Mouse (Mus musculus) bone marrow, adult 2 months (tissue): ENCODE data around the gene Fam184b. TPM values are rescaled to one million over a fixed set of nuclear protein-coding genes. Genes with fewer than 3 reads are reported as not detected.

ENCODE experiments used
- H3K27ac ChIP-seq: fragments of 200-500 bp; 2 replicates; pipeline ENCODE4 v1.5.1; 2012; ENCODE audit warnings: low read depth, mild to moderate bottlenecking, control low read depth, inconsistent platforms, low read length; ENCODE audit not compliant: control insufficient read depth, poor library complexity, insufficient read depth
- H3K4me1 ChIP-seq: fragments of 200-500 bp; 2 replicates; pipeline ENCODE4 v1.6.1; 2011; ENCODE audit warnings: low read length; ENCODE audit not compliant: control insufficient read depth, insufficient read depth
- H3K4me3 ChIP-seq: fragments of 200-500 bp; replicated peaks from 2 replicates; pipeline ENCODE3; 2011; ENCODE audit warnings: mild to moderate bottlenecking, low read depth, low read length, control low read depth; ENCODE audit not compliant: control insufficient read depth
- CTCF ChIP-seq: fragments of 200-500 bp; IDR thresholded peaks from 2 replicates; pipeline ENCODE4 v1.5.1; 2011; ENCODE audit warnings: low read length, control low read depth; ENCODE audit not compliant: control insufficient read depth, insufficient read depth
- POLR2A ChIP-seq: fragments of 200-500 bp; IDR thresholded peaks from 2 replicates; pipeline ENCODE4 v1.6.1; 2011; ENCODE audit warnings: low read depth, mild to moderate bottlenecking, control low read depth, low read length, borderline replicate concordance; ENCODE audit not compliant: control insufficient read depth
- WGBS: fragments of 180-500 bp; shearing (Covaris S2); methylation state at CpG from one replicate; pipeline ENCODE4 v1.1.7; 2018; 5-methylcytosine and 5-hydroxymethylcytosine counted together
- polyA plus RNA-seq: library from polyadenylated mRNA; stranded (reverse); fragments of >200 nt; gene quantifications from 2 replicates; pipeline ENCODE4 v1.2.4, GENCODE M21; 2011; ENCODE audit warnings: low replicate concordance; ENCODE audit not compliant: missing spikeins, insufficient read depth, insufficient read length

The Fam184b gene
- polyA plus RNA-seq, 1 experiment: not detected

DNA sequence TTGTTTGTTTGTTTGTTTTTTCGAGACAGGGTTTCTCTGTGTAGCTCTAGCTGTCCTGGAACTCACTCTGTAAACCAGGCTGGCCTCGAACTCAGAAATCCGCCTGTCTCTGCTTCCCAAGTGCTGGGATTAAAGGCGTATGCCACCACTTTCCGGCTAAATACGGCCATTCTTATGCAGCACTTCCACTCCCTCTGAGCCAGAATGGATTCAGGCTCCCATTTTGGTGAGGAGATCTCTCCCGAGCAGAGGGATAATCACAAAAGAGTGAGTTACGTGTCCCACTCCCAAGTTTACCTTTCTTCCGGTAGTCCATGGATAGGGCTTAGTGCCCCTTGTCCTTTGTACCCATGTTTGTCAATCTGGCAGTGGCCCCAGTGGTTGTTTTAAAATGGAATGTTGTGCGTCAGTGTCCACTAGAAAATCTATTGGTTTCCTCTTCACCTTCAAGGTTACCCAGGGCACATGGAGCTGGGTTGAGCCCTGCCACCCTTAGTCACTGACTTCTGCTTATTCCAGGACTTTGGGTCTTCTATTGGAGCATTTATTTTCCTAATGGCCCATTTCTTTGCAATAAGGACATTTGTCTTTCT lies 124.2 kb downstream of the Fam184b start:
- Histone ChIP-seq H3K4me1 (no peaks in the 10 kb centered on the region), H3K27ac (no peak overlapping the region), H3K4me3 (no peak overlapping the region)
- 84% methylated on average over 10 of the region's 10 CpGs for WGBS
- TF ChIP-seq CTCF (no peak), POLR2A (no peak)

DNA sequence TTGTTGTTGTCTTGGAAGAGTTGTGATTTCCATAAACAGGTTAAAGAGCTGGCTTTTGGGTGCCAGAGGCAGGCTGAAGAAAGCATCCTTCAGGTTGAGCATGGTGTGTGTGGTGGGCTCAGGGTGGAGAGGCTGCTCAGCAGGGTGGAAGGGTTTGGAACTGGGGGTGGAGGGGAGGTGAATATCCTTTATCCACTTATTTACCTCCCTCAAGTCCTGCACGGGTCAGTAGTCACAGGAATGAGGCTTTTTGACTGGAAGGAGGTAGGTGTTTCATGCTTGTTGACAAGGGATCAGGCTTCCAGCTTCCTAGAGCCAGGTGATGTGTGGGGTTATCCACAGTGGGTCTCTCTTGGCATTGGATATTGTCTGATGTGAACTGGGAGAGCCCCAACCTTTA lies 124.8 kb downstream of the Fam184b start:
- 72% methylated on average over 1 of the region's 1 CpGs for WGBS
- TF ChIP-seq POLR2A (no peak), CTCF (no peak)
- Histone ChIP-seq H3K27ac (no peak overlapping the region), H3K4me3 (no peak overlapping the region), H3K4me1 (no peaks in the 10 kb centered on the region)

DNA sequence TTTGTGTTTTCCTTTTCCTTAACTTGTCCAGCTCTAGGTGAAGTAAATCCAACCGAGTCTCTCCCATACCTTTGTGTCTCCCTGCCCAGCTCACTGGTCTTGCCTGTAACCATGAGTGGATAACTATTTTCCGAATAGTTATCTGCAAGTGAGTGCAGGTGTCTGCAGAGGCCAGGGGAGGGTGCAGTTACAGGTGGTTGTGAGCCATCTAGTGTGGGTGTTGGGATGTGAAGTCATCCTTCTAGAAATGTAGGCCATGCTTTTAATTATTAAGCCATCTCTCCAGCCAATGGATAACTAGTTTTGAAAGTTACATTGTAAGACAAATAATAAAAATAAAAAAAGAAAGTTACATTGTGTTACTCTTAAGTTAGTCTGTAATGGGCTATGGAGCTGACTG lies 125.9 kb downstream of the Fam184b start:
- H3K4me3 ChIP-seq: no peak overlapping the region
- 82% methylated on average over 2 of the region's 2 CpGs for WGBS
- H3K4me1 ChIP-seq: no peaks in the 10 kb centered on the region
- H3K27ac ChIP-seq: no peak overlapping the region
- TF ChIP-seq POLR2A (no peak), CTCF (no peak)

DNA sequence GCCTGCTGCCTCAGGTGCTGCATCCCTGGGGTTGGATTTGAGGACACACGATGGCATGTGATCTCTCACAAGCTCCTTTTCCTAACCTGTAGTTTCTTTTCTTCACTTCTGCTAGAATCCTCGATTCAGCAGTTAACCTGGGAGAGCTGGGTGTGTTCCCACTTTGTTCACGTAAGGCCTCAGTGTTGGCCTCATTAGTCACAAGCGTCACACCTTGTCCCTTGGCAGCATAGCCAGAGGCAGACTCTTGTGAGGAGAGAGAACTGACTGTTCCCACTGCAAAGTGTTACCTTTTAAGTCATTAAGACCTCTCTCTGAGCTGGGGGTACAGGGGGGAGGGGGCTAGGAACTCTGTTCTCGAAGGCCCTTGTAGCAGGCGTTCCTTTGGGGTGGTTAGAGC lies 126.5 kb downstream of the Fam184b start:
- WGBS: 89% methylated on average over 6 of the region's 6 CpGs
- no peak overlapping the region for H3K27ac ChIP-seq
- no peaks in the 10 kb centered on the region for H3K4me1 ChIP-seq
- TF ChIP-seq CTCF (no peak), POLR2A (no peak)
- H3K4me3 ChIP-seq: no peak overlapping the region

DNA sequence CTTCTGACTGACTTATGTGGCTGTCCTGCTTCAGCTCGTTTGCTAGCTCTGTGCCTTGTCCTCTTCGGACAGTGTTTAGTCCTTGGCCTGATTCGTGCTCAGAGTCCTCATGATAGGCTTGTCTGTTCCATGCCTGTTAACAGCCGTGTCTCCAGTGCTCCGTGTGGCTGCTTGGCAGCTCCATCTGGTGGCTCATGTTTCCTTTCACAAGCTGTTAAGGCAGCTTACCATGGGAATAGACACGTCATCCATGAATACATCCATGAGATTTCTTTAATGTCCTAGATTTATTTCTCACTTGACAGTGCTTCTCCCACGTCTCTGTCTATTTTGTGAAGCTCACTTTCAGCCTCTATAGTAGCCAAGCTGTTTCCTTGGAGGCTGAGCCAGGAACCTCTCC lies 129.3 kb downstream of the Fam184b start:
- Histone ChIP-seq H3K4me1 (no peaks in the 10 kb centered on the region), H3K27ac (no peak overlapping the region), H3K4me3 (no peak overlapping the region)
- WGBS: 81% methylated on average over 7 of the region's 7 CpGs
- TF ChIP-seq POLR2A: no peak
- TF ChIP-seq CTCF: no peak

DNA sequence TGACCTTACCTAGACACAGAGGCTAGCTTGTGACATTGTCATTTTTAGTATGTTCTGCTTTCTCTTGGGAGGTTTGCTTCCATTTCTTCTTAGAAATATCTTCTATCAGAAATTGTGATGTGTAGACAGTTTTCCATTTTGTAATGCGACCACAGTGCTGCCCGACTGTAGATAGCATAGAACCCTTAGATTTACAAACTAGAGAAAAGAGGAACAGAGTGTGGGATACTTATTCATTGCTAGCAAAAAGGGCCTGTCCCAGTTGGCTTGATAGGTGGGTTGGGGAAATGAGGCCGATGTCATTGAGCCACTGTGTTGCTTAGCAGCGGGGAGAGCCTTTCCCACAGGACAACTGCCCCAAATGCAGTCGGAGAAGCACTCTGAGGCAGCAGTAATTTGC lies 141.8 kb downstream of the Fam184b start:
- H3K4me3 ChIP-seq: no peak overlapping the region
- no peaks in the 10 kb centered on the region for H3K4me1 ChIP-seq
- TF ChIP-seq CTCF (no peak), POLR2A (no peak)
- 80% methylated on average over 5 of the region's 5 CpGs for WGBS
- H3K27ac ChIP-seq: no peak overlapping the region

DNA sequence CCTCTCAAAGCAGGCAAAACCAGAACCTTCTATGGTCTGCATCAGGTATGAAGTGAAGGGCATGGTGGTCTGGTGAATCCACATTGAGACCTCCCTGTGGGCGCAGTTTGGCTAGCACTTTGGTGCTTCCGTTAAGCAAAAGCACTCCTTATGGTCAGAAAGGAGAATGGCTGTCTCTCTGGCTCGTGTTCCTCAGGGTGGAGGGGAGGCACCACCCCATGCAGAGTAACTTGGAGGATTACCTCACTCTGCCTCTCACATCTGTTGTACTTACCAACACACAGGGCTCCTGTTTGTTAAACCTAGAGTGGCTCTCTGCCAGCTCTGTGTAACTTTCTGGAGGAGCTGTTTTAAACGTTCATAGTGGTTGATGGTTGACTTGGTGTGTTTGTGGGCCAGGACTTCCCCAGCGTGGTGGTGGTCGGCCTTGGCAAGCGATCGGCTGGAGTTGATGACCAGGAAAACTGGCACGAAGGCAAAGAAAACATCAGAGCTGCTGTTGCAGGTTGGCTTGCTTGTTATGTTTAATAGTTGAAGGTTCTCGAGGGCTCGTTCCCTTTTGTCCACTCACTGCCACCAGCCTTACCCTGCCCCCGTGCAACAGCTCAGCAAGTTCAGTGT lies 142.4 kb downstream of the Fam184b start:
- H3K4me3 ChIP-seq: no peak overlapping the region
- WGBS: 87% methylated on average over 12 of the region's 12 CpGs
- H3K27ac ChIP-seq: no peak overlapping the region
- H3K4me1 ChIP-seq: no peaks in the 10 kb centered on the region
- TF ChIP-seq CTCF (no peak), POLR2A (no peak)

DNA sequence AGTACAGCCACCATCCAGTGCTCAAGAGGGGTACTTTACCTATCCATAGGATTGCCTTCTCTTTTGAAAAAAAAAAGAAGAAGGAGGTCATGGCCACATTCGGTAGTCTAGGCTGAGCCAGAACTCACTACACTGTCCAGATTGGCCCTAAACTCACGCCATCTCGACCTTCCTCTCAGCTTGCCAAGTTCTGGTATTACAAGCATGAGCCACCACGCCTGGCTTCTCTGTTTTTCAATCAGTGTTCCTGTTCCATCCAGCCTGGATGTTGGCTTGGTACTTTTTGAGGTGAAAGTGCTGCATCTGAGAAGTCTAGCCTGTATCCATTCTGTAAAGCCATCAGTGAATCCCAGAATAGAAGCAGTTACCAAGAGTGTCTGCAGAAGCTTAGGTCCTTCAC lies 142.9 kb downstream of the Fam184b start:
- no peak overlapping the region for H3K4me3 ChIP-seq
- H3K4me1 ChIP-seq: no peaks in the 10 kb centered on the region
- 74% methylated on average over 4 of the region's 4 CpGs for WGBS
- TF ChIP-seq POLR2A (no peak), CTCF (no peak)
- H3K27ac ChIP-seq: no peak overlapping the region

DNA sequence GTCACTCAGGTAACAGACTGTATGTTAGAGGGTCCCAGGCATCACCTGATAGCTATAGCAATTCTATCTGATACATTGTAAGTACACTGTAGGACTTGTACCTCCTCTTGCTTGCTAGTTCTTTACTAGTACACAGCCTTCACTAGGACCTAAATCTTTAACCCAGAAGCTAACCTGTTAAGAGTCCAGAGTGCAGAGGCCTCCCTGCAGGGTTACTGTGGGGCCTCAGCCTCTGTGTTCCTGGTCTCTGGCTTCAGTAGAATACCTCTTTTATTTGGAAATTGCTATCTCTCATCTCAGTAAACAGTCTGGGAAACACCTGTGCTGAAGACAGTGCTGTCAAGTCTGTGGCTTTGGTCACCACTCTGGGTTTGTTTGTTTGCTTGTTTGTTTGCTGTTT lies 143.4 kb downstream of the Fam184b start:
- Histone ChIP-seq H3K27ac (no peak overlapping the region), H3K4me1 (no peaks in the 10 kb centered on the region), H3K4me3 (no peak overlapping the region)
- TF ChIP-seq CTCF (no peak), POLR2A (no peak)
